Mouse (Mus musculus): Measurements from ENCODE around the gene Olfr725.

Gene Olfr725

DNA sequence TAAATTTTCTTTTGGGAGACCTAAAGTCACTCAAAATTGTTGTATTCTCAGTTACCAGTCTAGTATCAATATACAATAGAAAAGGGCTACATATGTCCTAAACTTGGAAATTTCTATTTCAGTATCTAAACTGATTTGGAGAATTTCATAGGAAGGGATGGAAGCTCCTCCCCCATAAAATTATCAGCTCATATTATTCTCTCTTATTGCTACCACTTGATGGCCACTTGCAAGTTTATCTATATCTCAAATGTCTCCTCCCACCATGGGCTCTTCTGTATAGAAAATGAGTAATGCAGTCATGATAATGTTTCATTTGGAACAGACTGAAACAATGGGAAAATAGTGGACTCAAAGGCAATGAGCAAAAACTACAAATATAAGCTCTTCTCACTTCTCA lies at the start of gene Olfr725:
Gene Olfr725 (minus strand): TSS at position 101 of the 400 bp plus-strand sequence.

DNA sequence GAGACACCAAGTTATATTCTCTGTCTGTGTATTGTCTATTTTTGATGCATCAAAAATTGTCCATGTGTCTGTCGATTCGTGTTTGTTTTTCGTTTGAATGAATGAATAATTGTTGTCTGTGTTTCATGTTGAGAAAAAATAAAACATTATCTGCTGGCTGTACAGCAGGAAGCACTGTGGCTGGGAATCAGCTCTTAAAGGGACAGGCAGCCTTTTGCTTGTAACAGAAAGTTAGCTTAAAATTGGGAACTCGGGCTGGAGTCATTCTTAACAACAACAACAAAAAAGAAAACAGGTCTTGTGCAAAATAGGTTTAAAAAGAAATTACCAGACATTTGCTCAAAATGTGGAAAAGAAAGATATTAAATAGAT lies 22.5 kb upstream of the Olfr725 start:
- 0% methylated on average over 4 of the region's 4 CpGs for WGBS

DNA sequence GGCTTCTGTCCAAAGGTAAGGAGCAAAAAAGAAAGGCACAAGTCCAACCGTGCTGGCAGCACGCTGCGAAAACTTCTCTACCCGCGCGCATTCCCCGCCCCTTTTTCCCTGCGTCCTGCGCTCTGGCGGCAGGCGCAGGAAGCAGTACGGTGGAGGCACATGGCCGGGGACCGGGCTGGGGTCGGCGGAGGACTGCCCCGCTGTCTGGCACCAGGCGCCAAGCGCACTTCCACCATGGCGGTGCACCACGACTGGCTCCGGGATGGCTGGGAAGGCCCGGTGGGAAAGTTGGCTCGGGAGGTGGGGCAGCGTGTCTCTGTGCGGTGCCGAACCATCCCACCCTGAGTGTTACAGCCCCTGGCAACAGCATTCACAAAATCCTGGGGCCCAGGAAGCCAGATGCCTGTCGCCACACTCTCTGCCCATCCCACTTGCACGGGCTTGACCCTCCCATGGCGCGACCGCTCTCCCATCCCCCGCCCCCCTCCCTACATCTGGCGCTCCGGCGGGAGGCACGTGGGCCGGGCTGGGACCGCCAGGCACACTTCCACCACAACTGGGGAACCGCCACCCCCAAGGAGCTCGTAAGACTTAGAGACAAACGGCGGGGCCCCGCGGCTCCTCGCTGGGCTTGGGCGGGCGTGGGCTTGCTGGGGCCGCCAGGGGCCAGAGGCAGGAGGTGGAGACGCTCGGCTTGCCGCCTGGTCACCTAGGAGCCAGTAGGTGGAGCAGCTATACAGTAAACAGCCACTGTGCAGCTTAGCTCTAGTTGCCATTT lies 22.0 kb upstream of the Olfr725 start:
- 4% methylated on average over 52 of the region's 52 CpGs for WGBS

DNA sequence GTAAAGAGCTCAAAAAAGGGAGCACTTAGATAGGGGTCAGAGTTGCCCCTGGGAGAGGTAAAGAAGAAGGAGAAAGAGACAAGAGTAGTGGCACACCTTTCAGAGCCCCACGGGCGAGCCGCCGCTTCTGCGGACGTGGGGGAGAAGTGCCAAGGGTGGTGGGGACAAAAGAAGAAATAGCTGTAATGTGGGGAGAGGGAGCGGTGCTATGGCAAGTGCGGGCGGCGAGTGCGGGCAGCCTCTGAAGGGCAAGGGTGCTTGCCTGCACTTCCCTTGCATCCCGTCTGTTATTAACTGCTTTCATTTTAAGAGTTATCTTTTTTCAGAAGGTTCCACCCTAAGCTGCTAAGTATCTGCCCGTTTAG lies 21.4 kb upstream of the Olfr725 start:
- WGBS: 0% methylated on average over 13 of the region's 13 CpGs

DNA sequence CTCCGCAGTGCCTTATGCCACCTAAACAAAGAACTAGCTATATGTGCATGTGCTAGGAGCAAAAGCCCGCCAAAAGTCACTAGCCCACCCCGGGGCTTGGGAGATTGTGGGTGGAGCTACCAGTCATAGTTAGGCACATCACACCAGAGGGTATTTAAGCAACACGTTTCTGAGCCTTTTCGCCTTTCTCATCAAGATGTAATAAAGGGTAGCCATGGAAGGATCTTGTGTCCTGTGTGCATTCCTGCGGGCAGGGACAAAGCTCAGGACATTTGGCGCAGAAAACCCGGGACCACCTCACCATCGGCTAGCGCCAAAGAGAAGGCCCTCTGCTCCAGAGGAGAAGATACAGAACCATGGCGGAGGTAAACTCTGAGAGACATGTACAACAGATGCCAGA lies 21.0 kb upstream of the Olfr725 start:
- WGBS: 14% methylated on average over 11 of the region's 11 CpGs

DNA sequence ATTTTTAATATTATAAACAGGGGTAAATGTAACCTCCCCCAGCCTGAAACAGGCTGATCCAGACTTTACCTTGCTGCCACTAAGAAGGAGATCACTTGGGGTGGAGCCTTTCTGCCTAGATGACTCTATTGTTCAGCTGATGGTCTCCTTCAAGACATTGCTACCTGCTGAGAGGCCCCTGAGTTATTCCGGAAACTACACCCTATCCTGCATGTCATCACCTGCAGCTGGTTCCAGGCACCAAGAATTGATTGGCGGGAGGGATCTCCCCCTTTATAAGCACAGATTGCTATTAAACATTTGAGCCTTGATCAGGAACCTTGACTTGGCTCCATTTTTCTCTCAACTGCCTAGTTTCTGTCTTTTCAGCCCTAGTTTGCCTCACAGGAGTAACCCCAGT lies 8.1 kb downstream of the Olfr725 start:
- WGBS: 83% methylated on average over 2 of the region's 2 CpGs

DNA sequence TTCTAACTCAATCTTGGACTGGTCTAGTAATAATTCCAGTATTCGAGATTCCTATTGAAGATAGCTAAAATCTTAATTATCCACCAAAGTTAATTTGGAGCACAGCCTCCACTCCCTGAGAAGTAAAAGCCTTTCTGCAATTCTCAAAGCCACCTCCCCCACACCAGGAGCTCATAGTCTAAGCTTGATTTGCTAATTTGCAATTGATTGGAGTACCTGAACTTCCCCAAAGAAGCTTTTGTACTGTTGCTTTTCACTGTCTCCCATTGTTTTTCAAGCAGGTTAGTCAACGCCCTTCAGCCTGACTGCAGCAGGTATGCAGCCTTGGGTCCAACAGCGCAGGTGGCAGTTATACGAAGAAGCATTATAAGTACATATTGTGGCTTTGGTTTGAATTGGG lies 8.8 kb downstream of the Olfr725 start:
- 79% methylated on average over 4 of the region's 4 CpGs for WGBS

DNA sequence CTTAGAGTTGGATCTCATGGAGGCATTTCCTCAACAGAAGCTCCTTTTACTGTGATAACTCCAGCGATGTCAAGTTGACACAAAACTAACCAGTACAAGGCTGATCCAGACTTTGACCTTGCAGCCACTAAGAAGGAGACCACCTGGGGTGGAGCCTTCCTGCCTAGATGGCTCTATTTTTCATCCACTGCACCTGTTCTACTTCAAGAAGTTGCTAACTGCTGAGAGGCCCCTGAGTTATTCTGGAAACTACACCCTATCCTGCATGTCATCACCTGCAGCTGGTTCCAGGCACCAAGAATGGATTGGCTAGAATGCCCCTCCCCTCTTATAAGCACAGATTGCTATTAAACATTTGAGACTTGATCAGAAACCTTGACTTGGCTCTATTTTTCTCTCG lies 13.8 kb downstream of the Olfr725 start:
- 88% methylated on average over 2 of the region's 2 CpGs for WGBS
